Mouse (Mus musculus) megakaryocyte, embryonic 14.5 days (primary cell): Measurements from ENCODE around the gene Grik3.

Experiments
- FLI1 ChIP-seq: IDR thresholded peaks from 2 replicates; pipeline ENCODE4 v1.6.1; 2012; ENCODE audit warnings: low read length, inconsistent platforms, mixed read lengths
- GATA1 ChIP-seq: IDR thresholded peaks from 3 replicates; pipeline ENCODE4 v1.6.1; 2012; ENCODE audit warnings: mixed read lengths, low read length, inconsistent platforms, borderline replicate concordance

GRCm38 (mm10) chr4:125624885-125625678, 134.6 kb downstream of the Grik3 start:
- TF ChIP-seq GATA1 (no peak), FLI1 (no peak)
